Mouse (Mus musculus) urinary bladder, postnatal 14 days (tissue): ENCODE results near the gene Gm15107.
"Not testable (repeated sequence)": the region's sequence is repeated elsewhere in the genome, so short reads cannot be mapped to it uniquely, and the experiment has no call there.

Experiments
- DNase-seq: peaks from one replicate; pipeline ENCODE4 v3.0.0; 2021; ENCODE audit warnings: low spot score

Gene Gm15107

DNA sequence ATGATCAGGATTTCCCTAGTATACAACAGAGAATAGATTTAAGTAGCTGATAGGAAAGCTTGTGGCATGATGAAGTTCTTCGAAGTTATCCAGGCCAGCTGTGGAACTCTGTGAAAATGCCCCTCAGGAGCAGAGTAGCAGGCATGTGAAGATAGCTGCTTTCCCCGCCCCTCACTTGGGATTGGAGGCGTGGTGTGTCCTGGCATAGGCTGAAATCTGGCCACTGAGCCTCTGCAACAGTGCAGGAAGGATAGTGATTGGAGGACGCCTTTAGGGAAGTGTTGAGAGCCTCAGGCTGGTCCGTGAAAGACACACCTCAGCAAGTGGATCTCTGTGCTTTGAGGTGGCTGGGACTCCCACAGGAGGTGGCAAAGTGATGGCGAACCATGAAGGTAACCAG, at the start of gene Gm15107:
TSS of gene Gm15107 (plus strand) at position 301 of the 400 bp plus-strand sequence.
- DNase-seq, result not testable (repeated sequence)
